Mouse (Mus musculus): ENCODE data around the gene Fstl3.

Fstl3 gene

DNA sequence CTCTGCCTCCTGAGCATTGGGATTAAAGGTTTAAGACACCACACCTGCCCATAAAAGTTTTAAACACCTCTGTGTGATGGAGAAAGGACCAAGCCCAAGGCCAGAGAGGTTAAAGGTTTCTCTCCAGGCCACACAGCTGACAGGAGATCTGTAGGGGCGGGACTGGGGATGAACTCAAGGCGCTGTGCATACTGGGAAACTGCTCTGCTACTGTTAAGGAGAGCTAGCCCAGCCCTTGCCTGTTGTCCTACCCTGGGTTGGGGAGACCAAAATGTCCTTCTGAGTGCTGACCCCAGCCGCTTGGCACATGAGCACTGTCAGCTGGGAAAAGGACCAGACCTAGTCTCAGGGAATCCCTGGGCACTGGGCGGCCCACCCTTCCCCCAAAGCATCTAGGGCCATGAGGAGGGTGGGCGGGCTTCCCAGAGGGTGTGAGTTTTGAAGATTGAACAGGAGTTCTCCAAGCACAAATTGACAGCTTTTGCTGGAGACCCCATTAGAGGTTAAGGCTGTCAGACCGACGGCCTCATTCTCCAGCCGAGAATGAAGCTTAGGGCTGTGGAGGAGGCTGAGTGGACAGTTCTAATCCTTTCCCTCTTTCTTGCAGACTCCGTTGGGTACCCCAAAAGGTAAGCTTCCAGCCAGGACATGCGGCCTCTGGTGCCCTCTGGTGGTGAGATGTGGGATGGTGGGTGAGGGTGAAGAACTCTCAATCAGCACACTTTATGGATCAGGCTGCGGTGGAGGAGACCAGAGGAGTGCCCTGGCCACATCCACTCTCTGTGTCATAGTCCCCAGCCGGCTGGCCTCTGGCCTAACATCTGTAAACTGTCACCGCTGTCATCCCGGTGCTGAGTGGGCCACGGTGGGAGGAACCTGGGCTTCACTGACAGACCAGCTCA is 34.9 kb downstream of the Fstl3 start:
- peak; percentile 74 to 94 for DNase-seq (ENCODE audit: low spot score in 2 of 2)

DNA sequence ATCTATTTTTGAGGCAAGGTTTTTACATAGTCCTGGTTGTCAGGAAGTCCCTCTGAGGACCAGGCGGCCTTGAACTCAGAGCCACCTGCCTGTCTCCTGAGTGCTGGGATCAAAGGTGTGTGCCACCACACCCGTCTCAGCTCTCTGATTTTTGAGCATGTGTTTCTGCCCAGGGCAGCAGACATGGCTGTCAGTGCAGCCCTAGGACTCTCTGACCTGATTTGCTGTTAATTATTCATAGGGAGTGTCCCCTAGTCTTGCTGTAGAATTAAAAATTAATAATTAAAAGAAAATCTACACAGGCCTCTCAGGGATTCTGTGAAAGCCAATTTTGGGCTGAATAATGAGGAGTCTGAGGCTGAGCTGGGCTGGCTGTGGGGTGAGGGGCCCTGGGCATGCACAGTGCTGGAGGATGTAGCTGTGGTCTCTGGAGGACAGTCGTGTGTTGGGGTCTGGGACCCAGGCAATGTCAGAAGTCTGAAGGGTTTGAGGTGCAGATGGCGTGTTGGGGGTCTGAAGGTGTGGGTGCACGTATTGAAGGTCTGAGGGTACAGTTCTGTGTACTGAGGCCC is 37.3 kb downstream of the Fstl3 start:
- DNase-seq (ENCODE audit: low spot score in 2 of 2): no peak

GRCm38 (mm10) chr10:79815671-79816494 is 38.8 kb downstream of the Fstl3 start:
- no peak for DNase-seq (ENCODE audit: low spot score in 2 of 2)

DNA sequence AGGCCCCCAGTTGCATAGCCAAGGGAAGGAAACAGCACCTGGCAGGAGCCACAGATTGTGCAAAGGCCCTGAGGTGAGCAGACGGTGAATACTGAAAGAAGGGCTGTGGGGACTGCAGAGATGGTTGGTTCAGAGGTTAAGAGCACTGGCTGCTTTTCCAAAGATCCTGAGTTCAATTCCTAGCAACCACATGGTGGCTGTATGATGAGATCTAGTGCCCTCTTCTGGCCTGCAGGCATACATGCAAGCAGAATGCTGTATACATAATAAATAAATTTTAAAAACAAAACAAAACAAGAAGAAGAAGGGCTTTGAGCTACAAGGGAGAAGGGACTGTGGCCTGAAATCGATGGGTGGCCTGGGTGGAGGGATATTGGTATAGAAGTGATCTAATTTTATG is 40.0 kb downstream of the Fstl3 start:
- DNase-seq (ENCODE audit: low spot score in 2 of 2): no peak

DNA sequence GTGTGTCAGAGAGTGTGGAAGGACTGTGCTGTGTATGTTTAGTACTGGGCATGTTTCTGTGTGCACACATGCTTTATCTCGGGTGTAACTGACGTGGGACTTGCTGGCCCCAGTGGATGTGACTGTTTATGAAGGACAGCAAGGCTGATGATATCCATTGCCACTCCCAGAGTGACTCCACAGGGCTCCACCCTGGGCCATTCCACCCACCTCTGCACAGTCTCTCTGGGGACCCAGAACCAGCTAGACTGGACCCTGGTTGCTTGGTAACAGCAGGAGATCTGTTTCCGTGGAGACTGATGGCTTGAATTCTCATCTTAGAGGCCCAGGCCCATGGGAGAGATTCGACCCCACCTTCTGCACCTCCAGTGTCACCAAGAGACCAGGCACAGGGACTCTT is 41.2 kb downstream of the Fstl3 start:
- DNase-seq (ENCODE audit: low spot score in 2 of 2): no peak

- DNase-seq (ENCODE audit: low spot score in 2 of 2): no peak
These were observed 42.5 kb downstream of the Fstl3 start for GRCm38 (mm10) chr10:79819606-79820005.

- DNase-seq (ENCODE audit: low spot score in 2 of 2): no peak
These were observed 43.2 kb downstream of the Fstl3 start for GRCm38 (mm10) chr10:79820277-79820676.

DNA sequence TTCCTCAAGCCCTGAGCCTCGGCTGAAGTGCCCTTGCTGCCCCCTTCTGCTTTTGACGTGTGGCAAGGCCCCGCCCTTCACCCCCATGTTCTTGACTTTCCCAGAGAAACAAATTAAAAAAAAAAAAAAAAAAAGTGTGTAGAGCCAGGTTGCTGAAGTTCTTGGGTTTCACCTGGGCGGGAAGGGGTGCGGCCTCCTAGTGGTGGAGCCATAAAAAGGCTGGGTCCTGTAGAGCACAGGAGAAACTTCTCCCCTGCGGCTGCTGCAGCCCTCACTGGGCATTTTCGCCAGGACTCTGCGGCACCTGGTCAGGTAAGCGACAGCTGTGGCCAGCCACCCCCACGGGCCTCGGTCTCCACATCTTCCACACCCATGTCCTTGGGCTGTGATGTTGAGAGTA is 43.7 kb downstream of the Fstl3 start, which contains the start of gene Misp:
Gene Misp (plus strand): TSS at position 208 of the 400 bp plus-strand sequence.
- no peak for DNase-seq (ENCODE audit: low spot score in 2 of 2)

DNA sequence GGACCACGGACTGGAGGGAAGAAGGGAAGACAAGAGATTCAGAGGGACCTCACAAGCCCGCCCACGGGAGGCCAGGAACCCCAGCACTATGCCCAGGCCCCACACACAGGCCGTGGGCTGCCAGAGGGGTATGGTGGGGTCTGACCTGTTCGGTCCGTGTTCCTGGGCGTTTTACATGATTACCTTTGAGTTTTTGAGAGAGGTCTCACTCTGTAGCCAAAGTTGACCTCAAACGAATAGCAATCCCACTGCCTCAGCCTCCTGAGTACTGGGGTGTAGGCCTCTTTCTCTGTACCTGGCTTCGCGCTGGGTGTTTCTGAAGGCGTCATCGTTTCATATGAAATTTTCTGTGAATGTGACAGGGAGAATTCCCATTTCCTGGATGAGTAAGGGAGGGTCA is 44.7 kb downstream of the Fstl3 start:
- DNase-seq (ENCODE audit: low spot score in 2 of 2): no peak

GRCm38 (mm10) chr10:79822372-79822771 is 45.3 kb downstream of the Fstl3 start:
- DNase-seq (ENCODE audit: low spot score in 2 of 2): no peak

GRCm38 (mm10) chr10:79823011-79823410 is 45.9 kb downstream of the Fstl3 start:
- no peak for DNase-seq (ENCODE audit: low spot score in 2 of 2)

- DNase-seq (ENCODE audit: low spot score in 2 of 2): no peak
These were observed 47.3 kb downstream of the Fstl3 start for GRCm38 (mm10) chr10:79824413-79824812.

- no peak for DNase-seq (ENCODE audit: low spot score in 2 of 2)
These were observed 54.5 kb downstream of the Fstl3 start for GRCm38 (mm10) chr10:79831583-79831982.

All from thymus, postnatal 10 days (tissue).